Mouse (Mus musculus) liver, embryonic 11.5 days (tissue): ENCODE data around the gene Calml3. TPM values are rescaled to one million over a fixed set of nuclear protein-coding genes. Genes with fewer than 3 reads are reported as not detected.

Experiments used
- ATAC-seq: fragments of 200-750 bp; cut with Nextera tagmentation; replicated peaks from 2 replicates; pipeline ENCODE4 v1.8.0; 2017; ENCODE audit warnings: moderate number of reproducible peaks, mild to moderate bottlenecking, moderate TSS enrichment, moderate library complexity; ENCODE audit not compliant: low FRiP score
- DNase-seq: peaks from one replicate; pipeline ENCODE4 v3.0.0-alpha.2; 2017; ENCODE audit warnings: low spot score
- H3K27ac ChIP-seq: fragments of 300-500 bp; sonication (generic); 2 replicates; pipeline ENCODE4 v1.5.1; 2014; ENCODE audit warnings: mild to moderate bottlenecking, low read depth, low read length, control low read depth
- H3K27me3 ChIP-seq: fragments of 300-500 bp; sonication (generic); replicated peaks from 2 replicates; pipeline ENCODE4 v1.6.1; 2014; ENCODE audit warnings: low read length, mixed read lengths; ENCODE audit not compliant: control insufficient read depth, insufficient read depth
- H3K36me3 ChIP-seq: fragments of 300-500 bp; sonication (generic); 2 replicates; pipeline ENCODE4 v1.6.1; 2014; ENCODE audit warnings: mild to moderate bottlenecking, low read length, moderate library complexity, mixed read lengths; ENCODE audit not compliant: control insufficient read depth, insufficient read depth
- H3K4me1 ChIP-seq: fragments of 300-500 bp; sonication (generic); replicated peaks from 2 replicates; pipeline ENCODE4 v1.6.1; 2014; ENCODE audit warnings: low read length, mixed read lengths; ENCODE audit not compliant: control insufficient read depth, insufficient read depth
- H3K4me2 ChIP-seq: fragments of 300-500 bp; sonication (generic); 2 replicates; pipeline ENCODE4 v1.6.1; 2014; ENCODE audit warnings: mild to moderate bottlenecking, control low read depth, moderate library complexity
- H3K4me3 ChIP-seq: fragments of 300-500 bp; sonication (generic); 2 replicates; pipeline ENCODE4 v1.5.1; 2014; ENCODE audit warnings: low read depth, low read length, control low read depth
- H3K9ac ChIP-seq: fragments of 300-500 bp; sonication (generic); 2 replicates; pipeline ENCODE4 v1.6.1; 2014; ENCODE audit warnings: low read depth, low read length, control low read depth
- H3K9me3 ChIP-seq: fragments of 300-500 bp; sonication (generic); 2 replicates; pipeline ENCODE4 v1.6.1; 2016; ENCODE audit warnings: low read length, inconsistent platforms, mixed read lengths; ENCODE audit not compliant: control insufficient read depth
- WGBS: fragments of 180-500 bp; shearing (Covaris S2); extraction: QIAGEN DNeasy Blood & Tissue Kit; methylation state at CpG from one replicate; pipeline ENCODE4 v1.1.7; 2014; 5-methylcytosine and 5-hydroxymethylcytosine counted together
- polyA plus RNA-seq: library from polyadenylated mRNA; unstranded; fragments of >200 nt; fragmentation: Nextera tagmentation; extraction: Ambion mirVana; gene quantifications from 2 replicates; pipeline ENCODE4 v1.2.1, GENCODE M21; 2014

The Calml3 gene
- polyA plus RNA-seq, 1 experiment from 2014 or later: 0.19 TPM

DNA sequence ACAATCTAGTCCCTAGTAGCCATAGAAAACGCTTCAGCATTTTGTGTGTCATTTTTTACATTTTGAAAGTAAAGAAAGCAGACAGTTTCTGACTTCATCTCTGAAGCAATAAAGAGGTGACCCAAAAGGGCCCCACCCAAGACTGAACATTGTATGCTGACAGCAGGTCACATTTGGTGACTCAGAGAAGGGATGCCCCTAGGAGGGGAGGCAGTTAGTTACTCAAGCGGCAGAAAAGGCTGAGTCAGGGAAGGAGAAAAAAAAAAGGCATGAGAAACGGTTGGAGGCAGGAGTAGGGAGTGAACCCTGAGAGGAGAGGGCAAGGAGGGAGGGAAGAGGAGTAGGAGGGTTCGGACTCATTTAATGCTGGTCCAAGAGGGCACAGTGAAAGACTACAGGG, 18.0 kb upstream of the Calml3 start:
- 65% methylated on average over 4 of the region's 4 CpGs for WGBS
- no peak overlapping the region for H3K27ac ChIP-seq
- H3K4me3 ChIP-seq: no peak overlapping the region
- no peaks in the 10 kb centered on the region for H3K9me3 ChIP-seq
- H3K4me2 ChIP-seq: no peak overlapping the region
- ATAC-seq: no peak
- DNase-seq: peak; percentile 10
- no peaks in the 10 kb centered on the region for H3K27me3 ChIP-seq
- H3K9ac ChIP-seq: no peak overlapping the region
- H3K4me1 ChIP-seq: no peaks in the 10 kb centered on the region
- H3K36me3 ChIP-seq: no peaks in the 10 kb centered on the region

DNA sequence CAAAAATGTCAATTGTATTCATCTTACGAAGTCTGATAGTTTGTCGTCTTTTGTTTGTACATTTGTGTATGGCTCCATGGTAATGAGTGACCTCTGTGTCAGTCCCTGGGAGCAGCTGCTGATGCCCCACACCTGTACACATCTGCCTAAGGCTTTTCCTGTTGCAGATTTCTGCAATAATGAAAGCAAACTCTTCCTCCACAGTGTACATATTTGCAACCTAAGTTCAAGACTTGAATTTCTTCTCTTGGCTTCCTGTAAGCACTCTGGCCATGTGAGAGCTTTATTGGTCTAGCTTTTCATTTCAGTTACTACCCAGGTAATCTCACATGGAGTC, 14.6 kb upstream of the Calml3 start:
- H3K36me3 ChIP-seq: no peaks in the 10 kb centered on the region
- DNase-seq (no peak), ATAC-seq (no peak)
- no peaks in the 10 kb centered on the region for H3K27me3 ChIP-seq
- no peak overlapping the region for H3K4me3 ChIP-seq
- H3K9me3 ChIP-seq: no peaks in the 10 kb centered on the region
- 79% methylated on average over 2 of the region's 2 CpGs for WGBS
- no peak overlapping the region for H3K27ac ChIP-seq
- no peaks in the 10 kb centered on the region for H3K4me1 ChIP-seq
- H3K9ac ChIP-seq: no peak overlapping the region
- no peak overlapping the region for H3K4me2 ChIP-seq

DNA sequence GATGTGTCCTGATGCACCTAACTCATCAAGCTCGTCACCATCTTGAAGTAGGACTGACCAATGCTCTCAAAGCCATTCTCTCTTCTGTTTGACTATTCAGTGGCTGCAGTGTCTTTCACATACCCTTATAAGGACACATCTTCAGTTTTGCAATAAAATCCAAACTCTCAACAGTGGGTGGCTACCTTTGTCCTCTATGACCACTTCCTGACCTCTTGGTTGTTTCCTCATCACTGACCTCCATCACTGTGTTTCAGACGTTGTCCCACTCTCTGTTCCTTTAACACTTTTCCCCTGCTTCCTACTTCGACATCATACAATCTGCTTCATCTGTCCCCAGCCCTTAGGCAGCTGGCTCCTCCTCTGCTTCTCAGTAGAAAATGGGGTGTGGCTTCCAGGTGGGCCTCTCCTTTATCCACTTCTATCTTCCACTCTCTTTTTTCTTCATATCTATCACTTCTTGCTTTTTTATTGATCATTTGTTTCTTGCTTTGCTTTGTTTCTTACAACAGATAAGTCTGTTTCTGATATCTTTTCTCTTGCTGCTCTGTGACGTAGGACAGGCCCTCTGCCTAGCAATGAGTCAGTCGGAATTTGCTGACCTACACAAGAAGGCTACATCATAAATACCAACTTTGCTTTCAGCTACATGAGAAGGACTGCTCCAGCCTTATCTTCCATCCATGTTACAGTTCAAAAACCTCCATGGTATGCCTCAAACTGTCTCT, 14.1 kb upstream of the Calml3 start:
- H3K4me3 ChIP-seq: no peak overlapping the region
- ATAC-seq: no peak
- H3K4me1 ChIP-seq: no peaks in the 10 kb centered on the region
- no peak overlapping the region for H3K27ac ChIP-seq
- WGBS: 58% methylated on average over 5 of the region's 5 CpGs
- H3K27me3 ChIP-seq: no peaks in the 10 kb centered on the region
- H3K4me2 ChIP-seq: no peak overlapping the region
- no peak overlapping the region for H3K9ac ChIP-seq
- H3K9me3 ChIP-seq: no peaks in the 10 kb centered on the region
- H3K36me3 ChIP-seq: no peaks in the 10 kb centered on the region
- DNase-seq: no peak

DNA sequence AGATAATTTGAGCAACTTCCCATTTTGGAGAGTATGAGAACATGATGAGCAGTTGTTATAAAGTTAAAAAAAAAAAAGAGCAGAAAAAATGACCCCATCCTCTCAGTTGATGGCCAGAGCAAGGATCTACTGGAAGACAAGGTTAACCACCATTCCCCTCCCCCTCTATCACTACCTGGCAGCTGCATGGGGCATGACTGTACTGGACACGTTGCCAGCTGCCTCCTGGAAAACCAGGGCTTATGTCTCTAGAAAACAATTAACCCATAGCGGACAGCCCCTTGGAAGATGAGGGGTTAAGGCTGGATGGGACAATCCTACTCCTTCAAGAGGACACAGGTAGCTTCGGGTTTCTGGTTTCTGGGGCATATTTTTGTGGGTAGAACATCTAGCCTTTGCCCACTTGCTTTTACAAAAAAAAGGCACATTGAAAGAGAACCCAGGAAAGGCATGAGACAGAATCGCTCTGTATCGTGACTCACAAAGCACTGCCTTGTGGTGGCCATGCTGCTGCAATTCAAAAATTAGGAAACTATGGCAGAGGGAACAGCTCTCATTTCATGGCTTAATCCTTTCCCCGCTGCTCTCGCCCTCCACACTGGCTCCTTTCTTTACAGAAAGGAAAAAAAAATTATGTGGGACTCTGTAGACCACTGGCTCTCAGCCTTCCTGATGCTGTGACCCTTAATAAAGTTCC, 3.2 kb upstream of the Calml3 start:
- Histone ChIP-seq H3K4me3 (no peak overlapping the region), H3K9ac (no peak overlapping the region), H3K36me3 (no peaks in the 10 kb centered on the region), H3K4me2 (no peak overlapping the region), H3K27me3 (no peaks in the 10 kb centered on the region), H3K9me3 (no peaks in the 10 kb centered on the region), H3K27ac (no peak overlapping the region), H3K4me1 (no peaks in the 10 kb centered on the region)
- DNase-seq (no peak), ATAC-seq (no peak)
- 84% methylated on average over 7 of the region's 7 CpGs for WGBS

DNA sequence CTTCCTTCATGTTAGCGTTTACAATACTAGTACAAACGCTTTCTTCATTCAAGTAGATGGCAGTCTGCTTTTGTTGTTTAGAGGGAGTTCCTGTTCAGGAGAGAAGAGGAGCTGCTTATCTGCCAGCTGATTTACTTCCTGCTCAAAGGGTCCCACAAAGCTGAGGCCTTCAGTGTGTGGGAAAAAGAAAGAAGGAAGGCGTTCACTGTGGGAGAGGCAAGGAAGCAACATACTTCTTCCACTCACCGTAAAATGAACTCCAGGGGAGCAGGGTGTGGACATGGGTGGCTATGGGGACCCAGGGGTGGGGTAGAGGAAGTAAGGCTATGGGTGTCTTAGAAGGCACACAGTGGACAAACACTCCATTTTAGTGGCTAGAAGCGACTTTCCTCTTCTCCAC, 1.5 kb upstream of the Calml3 start:
- no peaks in the 10 kb centered on the region for H3K4me1 ChIP-seq
- no peak overlapping the region for H3K9ac ChIP-seq
- no peaks in the 10 kb centered on the region for H3K36me3 ChIP-seq
- ATAC-seq (no peak), DNase-seq (no peak)
- H3K27me3 ChIP-seq: no peaks in the 10 kb centered on the region
- WGBS: 50% methylated on average over 5 of the region's 5 CpGs
- no peak overlapping the region for H3K4me3 ChIP-seq
- no peak overlapping the region for H3K4me2 ChIP-seq
- no peak overlapping the region for H3K27ac ChIP-seq
- no peaks in the 10 kb centered on the region for H3K9me3 ChIP-seq

DNA sequence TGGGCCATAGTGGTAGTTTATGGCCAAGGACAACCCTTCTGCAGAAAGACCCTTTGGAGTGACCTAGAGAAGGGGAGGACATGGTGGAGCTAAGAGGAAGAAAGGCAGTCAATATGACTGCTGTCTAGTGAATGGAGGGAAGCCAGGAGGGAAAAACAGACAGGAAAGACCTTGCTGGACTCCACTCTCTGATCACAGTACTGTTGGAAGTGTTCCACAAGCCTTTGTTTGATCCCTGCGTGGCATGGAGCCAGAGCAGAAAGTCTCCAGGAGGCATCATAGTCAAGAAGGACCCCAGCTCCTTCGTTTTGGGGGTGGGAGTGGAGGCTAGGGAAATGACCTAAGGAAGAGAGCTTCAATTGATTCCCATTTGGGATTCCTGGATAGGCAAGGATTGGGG, 1.0 kb upstream of the Calml3 start:
- Histone ChIP-seq H3K4me2 (no peak overlapping the region), H3K4me1 (no peaks in the 10 kb centered on the region), H3K27me3 (no peaks in the 10 kb centered on the region), H3K4me3 (no peak overlapping the region), H3K36me3 (no peaks in the 10 kb centered on the region), H3K9ac (no peak overlapping the region), H3K27ac (no peak overlapping the region), H3K9me3 (no peaks in the 10 kb centered on the region)
- WGBS: 68% methylated on average over 2 of the region's 2 CpGs
- no peak for DNase-seq
- no peak for ATAC-seq

DNA sequence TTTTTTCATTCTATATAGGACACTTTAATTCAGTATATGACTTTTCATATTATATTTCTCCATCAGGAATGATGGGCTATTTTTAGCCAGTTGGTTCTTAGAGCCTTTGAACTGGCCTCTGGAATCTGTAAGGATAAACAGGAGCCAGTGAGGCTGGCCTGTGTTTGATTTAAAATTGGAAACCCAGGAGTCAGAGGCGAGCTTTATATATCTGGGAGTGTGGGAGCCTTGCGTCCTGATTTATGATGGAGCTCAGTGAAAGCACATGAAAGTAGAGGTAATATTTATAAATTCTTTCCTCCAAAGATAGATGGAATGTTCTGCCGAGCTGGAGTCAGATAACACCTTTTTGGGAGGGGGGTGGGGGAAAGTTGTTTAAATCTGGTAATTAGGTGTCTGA, 4.7 kb downstream of the Calml3 start:
- H3K4me3 ChIP-seq: no peak overlapping the region
- no peaks in the 10 kb centered on the region for H3K27me3 ChIP-seq
- no peak overlapping the region for H3K27ac ChIP-seq
- no peak overlapping the region for H3K9ac ChIP-seq
- ATAC-seq: no peak
- DNase-seq: no peak
- H3K36me3 ChIP-seq: no peaks in the 10 kb centered on the region
- 37% methylated on average over 3 of the region's 3 CpGs for WGBS
- no peaks in the 10 kb centered on the region for H3K4me1 ChIP-seq
- H3K4me2 ChIP-seq: no peak overlapping the region
- H3K9me3 ChIP-seq: no peaks in the 10 kb centered on the region

DNA sequence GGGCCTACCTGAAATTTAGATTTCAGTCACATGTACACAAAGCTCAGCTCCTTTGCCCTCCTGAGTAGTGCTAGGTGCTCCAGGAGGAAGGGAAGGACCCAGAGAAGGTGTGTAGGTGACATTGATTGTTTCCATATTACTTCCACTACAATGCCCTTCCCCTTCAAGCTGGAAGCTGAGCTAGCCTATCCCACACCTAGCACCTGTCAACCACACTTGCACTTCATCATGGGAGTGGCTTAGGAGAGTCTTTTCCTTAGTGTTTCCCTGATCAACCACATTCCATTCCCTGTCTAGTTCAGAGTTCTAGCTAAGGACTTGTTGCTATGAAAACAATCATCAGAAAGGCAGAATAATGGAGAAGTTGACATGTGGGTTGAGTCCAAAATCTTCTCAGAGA, 5.4 kb downstream of the Calml3 start:
- no peaks in the 10 kb centered on the region for H3K4me1 ChIP-seq
- no peaks in the 10 kb centered on the region for H3K36me3 ChIP-seq
- no peaks in the 10 kb centered on the region for H3K9me3 ChIP-seq
- H3K4me3 ChIP-seq: no peak overlapping the region
- ATAC-seq: no peak
- no peak overlapping the region for H3K9ac ChIP-seq
- no peak overlapping the region for H3K27ac ChIP-seq
- H3K27me3 ChIP-seq: no peaks in the 10 kb centered on the region
- no peak overlapping the region for H3K4me2 ChIP-seq
- no peak for DNase-seq

DNA sequence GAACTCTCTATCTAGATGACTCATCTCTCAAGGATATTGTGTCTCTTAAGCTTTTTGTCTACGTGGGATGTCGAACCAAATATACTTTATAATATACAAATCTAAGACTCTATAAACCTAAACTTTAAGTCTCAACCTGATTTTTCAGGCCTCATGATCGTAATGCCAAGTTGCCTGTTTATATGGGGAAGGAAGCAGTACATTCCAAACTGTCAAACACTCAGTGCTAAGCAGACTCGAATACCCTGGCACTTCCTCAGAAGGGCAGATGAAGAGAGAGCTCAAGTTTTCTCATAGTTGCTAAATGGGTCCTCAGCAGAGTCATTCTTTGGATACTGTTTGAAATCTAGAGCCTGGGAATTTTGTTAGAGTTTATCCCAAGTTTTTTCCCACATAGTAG, 7.5 kb downstream of the Calml3 start:
- ATAC-seq (no peak), DNase-seq (no peak)
- H3K9ac ChIP-seq: no peak overlapping the region
- H3K36me3 ChIP-seq: no peaks in the 10 kb centered on the region
- no peaks in the 10 kb centered on the region for H3K27me3 ChIP-seq
- H3K4me2 ChIP-seq: no peak overlapping the region
- H3K27ac ChIP-seq: no peak overlapping the region
- 65% methylated on average over 4 of the region's 4 CpGs for WGBS
- H3K4me3 ChIP-seq: no peak overlapping the region
- H3K4me1 ChIP-seq: no peaks in the 10 kb centered on the region
- H3K9me3 ChIP-seq: no peaks in the 10 kb centered on the region; the same call in 1 of the 2 replicates
